Mouse (Mus musculus) limb, embryonic 11.5 days (tissue): Measurements from ENCODE around the gene Hist1h1d. TPM values are rescaled to one million over a fixed set of nuclear protein-coding genes. Genes with fewer than 3 reads are reported as not detected.
A peak's percentile ranks its signal among the peaks of the same experiment; 100 is the strongest.
"Not testable (repeated sequence)": the region's sequence is repeated elsewhere in the genome, so short reads cannot be mapped to it uniquely, and the experiment has no call there.

Source experiments
- ATAC-seq: fragments of 200-750 bp; cut with Nextera tagmentation; 2 replicates; pipeline ENCODE4 v1.8.0; 2017; ENCODE audit warnings: low read depth; ENCODE audit not compliant: insufficient number of reproducible peaks, low FRiP score, low TSS enrichment
- DNase-seq: peaks from one replicate; pipeline ENCODE4 v3.0.0-alpha.2; 2015; ENCODE audit warnings: low spot score
- H3K27ac ChIP-seq: fragments of 300-500 bp; sonication (generic); replicated peaks from 2 replicates; pipeline ENCODE4 v1.5.1; 2014; ENCODE audit warnings: low read depth, mild to moderate bottlenecking, low read length
- H3K27me3 ChIP-seq: fragments of 300-500 bp; sonication (generic); 2 replicates; pipeline ENCODE4 v1.6.1; 2014; ENCODE audit warnings: mild to moderate bottlenecking, low read length, mixed read lengths; ENCODE audit not compliant: control insufficient read depth, insufficient read depth
- H3K36me3 ChIP-seq: fragments of 300-500 bp; sonication (generic); 2 replicates; pipeline ENCODE4 v1.6.1; 2014; ENCODE audit warnings: mild to moderate bottlenecking, low read length, moderate library complexity, mixed read lengths; ENCODE audit not compliant: control insufficient read depth, insufficient read depth
- H3K4me1 ChIP-seq: fragments of 300-500 bp; sonication (generic); 2 replicates; pipeline ENCODE4 v1.6.1; 2014; ENCODE audit warnings: low read length, mixed read lengths; ENCODE audit not compliant: control insufficient read depth, insufficient read depth
- H3K4me2 ChIP-seq: fragments of 300-500 bp; sonication (generic); 2 replicates; pipeline ENCODE4 v1.6.1; 2014; ENCODE audit warnings: low read depth, mild to moderate bottlenecking, moderate library complexity; ENCODE audit not compliant: severe bottlenecking
- H3K4me3 ChIP-seq: fragments of 300-500 bp; sonication (generic); 2 replicates; pipeline ENCODE4 v1.5.1; 2014; ENCODE audit warnings: low read depth, low read length
- H3K9ac ChIP-seq: fragments of 300-500 bp; sonication (generic); 2 replicates; pipeline ENCODE4 v1.6.1; 2014; ENCODE audit warnings: mild to moderate bottlenecking, low read length
- H3K9me3 ChIP-seq: fragments of 300-500 bp; sonication (generic); 2 replicates; pipeline ENCODE4 v1.6.1; 2016; ENCODE audit warnings: low read length; ENCODE audit not compliant: control insufficient read depth
- WGBS: fragments of 180-500 bp; shearing (Covaris S2); extraction: QIAGEN DNeasy Blood & Tissue Kit; methylation state at CpG from one replicate; pipeline ENCODE4 v1.1.7; 2014; 5-methylcytosine and 5-hydroxymethylcytosine counted together
- polyA plus RNA-seq: library from polyadenylated mRNA; unstranded; fragments of >200 nt; fragmentation: Nextera tagmentation; extraction: Ambion mirVana; gene quantifications from 2 replicates; pipeline ENCODE4 v1.2.1, GENCODE M21; 2014

Hist1h1d gene
- polyA plus RNA-seq, 1 experiment from 2014 or later: 0.56 TPM

DNA sequence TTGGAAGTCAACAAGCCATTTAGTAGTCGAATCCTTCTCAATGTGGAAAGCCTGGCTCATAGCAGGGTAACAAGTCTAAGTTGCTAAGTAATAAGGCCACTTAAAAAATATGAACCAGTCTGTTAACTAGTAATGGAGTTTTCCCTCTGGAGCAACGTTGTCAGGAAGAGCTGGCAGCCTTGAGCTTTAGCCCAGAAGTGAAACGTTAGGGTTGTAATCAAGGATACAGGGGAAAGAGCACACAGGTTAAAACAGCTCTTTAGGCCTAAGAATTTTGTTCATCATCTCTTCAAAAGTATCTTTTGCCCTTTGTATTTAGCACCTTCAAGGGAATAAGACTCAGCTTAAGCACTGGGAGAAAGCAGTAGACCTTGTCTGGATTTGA, 2.3 kb upstream of the Hist1h1d start:
- peak overlapping the region; percentile 97 for H3K27ac ChIP-seq
- DNase-seq: peak; percentile 51

DNA sequence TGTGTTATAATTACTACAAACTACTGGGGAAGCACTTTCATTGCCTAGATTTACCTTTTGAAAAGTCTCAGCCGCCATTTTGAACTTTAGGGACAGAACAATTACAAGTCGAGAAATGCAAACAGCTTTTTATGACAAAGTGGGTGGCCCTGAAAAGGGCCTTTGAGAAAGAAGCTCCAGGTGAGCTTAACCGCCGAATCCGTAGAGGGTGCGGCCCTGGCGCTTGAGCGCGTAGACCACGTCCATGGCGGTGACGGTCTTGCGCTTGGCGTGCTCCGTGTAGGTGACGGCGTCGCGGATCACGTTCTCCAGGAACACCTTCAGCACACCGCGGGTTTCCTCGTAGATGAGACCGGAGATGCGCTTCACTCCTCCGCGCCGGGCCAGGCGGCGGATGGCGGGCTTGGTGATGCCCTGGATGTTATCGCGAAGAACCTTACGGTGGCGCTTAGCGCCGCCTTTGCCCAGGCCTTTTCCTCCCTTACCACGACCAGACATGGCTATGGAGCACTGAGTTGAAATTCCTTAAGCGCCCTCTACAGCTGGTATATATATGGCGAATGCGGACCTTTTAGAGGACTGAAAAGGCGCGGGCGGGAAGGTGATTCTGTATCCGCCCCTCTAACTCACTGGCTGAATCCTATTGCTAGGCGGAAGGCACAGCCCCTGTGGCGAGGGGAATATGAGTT, 1.8 kb upstream of the Hist1h1d start, which contains the start of gene Hist1h4f:
TSS of gene Hist1h4f (minus strand) at position 503 of the 689 bp plus-strand sequence.
- 0% methylated on average over 37 of the region's 47 CpGs for WGBS
- peak; percentile 87 for ATAC-seq
- H3K27ac ChIP-seq: peak within 1 kb of the TSS; percentile 97

More for the DNA sequence above, 2.3 kb upstream of the Hist1h1d start:
- Histone ChIP-seq H3K4me1 (0 out of 2 replicates have a peak, but pooled peaks cover 2% of the 10 kb centered on the region), H3K27me3 (no peaks in the 10 kb centered on the region), H3K9ac (peak overlapping the region; percentile 67), H3K9me3 (no peaks in the 10 kb centered on the region), H3K4me3 (peak overlapping the region; percentile 37), H3K4me2 (peak overlapping the region; percentile 57), H3K36me3 (no peaks in the 10 kb centered on the region)
- no peak for ATAC-seq
- WGBS: 5% methylated on average over 3 of the region's 3 CpGs

GRCm38 (mm10) chr13:23551931-23552914, 839 bp upstream of the Hist1h1d start:
- Histone ChIP-seq H3K27me3 (no peaks in the 10 kb centered on the region), H3K9me3 (no peaks in the 10 kb centered on the region), H3K4me3 (no peak overlapping the region; the same call in 1 of the 2 replicates), H3K9ac (peak overlapping the region; percentile 27), H3K4me1 (0 out of 2 replicates have a peak, but pooled peaks cover 2% of the 10 kb centered on the region), H3K4me2 (peak overlapping the region; percentile 57; the same call in 1 of the 2 replicates), H3K36me3 (no peaks in the 10 kb centered on the region), H3K27ac (peak overlapping the region; percentile 97)
- WGBS: 60% methylated on average over 8 of the region's 8 CpGs
- DNase-seq (peak; percentile 34), ATAC-seq (no peak)

More for the DNA sequence above, 1.8 kb upstream of the Hist1h1d start, which contains the start of gene Hist1h4f:
- H3K9me3 ChIP-seq, H3K4me1 ChIP-seq, H3K27me3 ChIP-seq, H3K36me3 ChIP-seq: not testable (repeated sequence)
- DNase-seq: peak; percentile 97
- Histone ChIP-seq H3K9ac (peak within 1 kb of the TSS; percentile 67), H3K4me2 (peak within 1 kb of the TSS; percentile 57), H3K4me3 (peak within 1 kb of the TSS; percentile 37)

DNA sequence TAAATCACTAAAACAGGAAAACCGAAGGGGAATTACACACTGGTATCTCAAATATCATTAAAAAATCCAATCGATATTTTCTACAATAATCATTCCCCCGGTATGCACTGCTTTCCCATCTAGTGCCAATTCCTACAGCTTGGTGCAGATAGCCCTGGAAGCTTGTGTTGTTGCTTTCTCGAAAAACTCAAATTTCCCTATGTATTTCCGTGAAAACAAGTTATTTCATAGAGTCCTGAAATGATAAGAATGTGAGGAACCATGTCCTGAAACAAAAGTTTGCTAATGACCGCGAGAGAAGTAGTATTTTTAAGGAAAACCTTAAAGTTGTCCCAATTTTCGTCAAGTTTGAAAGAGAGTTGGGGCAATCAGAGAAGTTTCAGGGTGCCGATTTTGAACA, 1.3 kb downstream of the Hist1h1d start:
- H3K9ac ChIP-seq: peak overlapping the region; percentile 93
- WGBS: 25% methylated on average over 9 of the region's 9 CpGs
- H3K4me1 ChIP-seq: 0 out of 2 replicates have a peak, but pooled peaks cover 2% of the 10 kb centered on the region
- peak overlapping the region; percentile 100 for H3K27ac ChIP-seq
- no peaks in the 10 kb centered on the region for H3K36me3 ChIP-seq
- no peak for ATAC-seq
- H3K4me2 ChIP-seq: peak overlapping the region; percentile 86; the same call in 1 of the 2 replicates
- H3K4me3 ChIP-seq: peak overlapping the region; percentile 68
- no peaks in the 10 kb centered on the region for H3K27me3 ChIP-seq
- no peak for DNase-seq
- no peaks in the 10 kb centered on the region for H3K9me3 ChIP-seq

DNA sequence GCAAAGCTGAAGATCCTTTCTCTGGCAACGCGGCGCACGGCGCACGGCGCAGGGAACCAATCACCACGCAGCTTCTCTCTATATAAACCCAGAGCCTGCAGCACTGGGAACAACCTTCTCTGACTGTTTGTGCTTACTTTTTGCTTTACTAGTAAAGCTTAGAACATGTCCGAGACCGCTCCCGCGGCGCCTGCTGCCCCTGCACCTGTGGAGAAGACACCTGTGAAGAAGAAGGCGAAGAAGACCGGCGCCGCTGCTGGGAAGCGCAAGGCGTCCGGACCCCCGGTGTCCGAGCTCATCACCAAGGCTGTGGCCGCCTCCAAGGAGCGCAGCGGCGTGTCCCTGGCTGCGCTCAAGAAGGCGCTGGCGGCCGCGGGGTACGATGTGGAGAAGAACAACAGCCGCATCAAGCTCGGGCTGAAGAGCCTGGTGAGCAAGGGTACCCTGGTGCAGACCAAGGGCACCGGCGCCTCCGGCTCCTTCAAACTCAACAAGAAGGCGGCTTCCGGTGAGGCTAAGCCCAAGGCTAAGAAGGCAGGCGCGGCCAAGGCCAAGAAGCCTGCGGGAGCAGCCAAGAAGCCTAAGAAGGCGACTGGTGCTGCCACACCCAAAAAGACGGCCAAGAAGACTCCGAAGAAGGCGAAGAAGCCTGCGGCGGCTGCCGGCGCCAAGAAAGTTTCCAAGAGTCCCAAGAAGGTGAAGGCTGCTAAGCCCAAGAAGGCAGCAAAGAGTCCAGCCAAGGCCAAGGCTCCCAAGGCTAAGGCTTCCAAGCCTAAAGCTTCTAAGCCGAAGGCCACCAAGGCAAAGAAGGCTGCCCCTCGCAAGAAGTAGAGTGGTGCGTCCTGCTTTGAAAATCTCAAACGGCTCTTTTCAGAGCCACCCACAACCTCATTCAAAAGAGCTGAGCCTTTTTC, 2.1 kb downstream of the Hist1h1d start:
- Histone ChIP-seq H3K36me3 (no peaks in the 10 kb centered on the region), H3K9me3 (no peaks in the 10 kb centered on the region), H3K4me3 (peak overlapping the region; percentile 68), H3K4me1 (0 out of 2 replicates have a peak, but pooled peaks cover 2% of the 10 kb centered on the region), H3K9ac (peak overlapping the region; percentile 93), H3K27ac (peak overlapping the region; percentile 100), H3K4me2 (peak overlapping the region; percentile 86), H3K27me3 (no peaks in the 10 kb centered on the region)
- peak; percentile 91 for DNase-seq
- ATAC-seq: peak; percentile 88
- under 1% methylated on average over 54 of the region's 54 CpGs for WGBS

DNA sequence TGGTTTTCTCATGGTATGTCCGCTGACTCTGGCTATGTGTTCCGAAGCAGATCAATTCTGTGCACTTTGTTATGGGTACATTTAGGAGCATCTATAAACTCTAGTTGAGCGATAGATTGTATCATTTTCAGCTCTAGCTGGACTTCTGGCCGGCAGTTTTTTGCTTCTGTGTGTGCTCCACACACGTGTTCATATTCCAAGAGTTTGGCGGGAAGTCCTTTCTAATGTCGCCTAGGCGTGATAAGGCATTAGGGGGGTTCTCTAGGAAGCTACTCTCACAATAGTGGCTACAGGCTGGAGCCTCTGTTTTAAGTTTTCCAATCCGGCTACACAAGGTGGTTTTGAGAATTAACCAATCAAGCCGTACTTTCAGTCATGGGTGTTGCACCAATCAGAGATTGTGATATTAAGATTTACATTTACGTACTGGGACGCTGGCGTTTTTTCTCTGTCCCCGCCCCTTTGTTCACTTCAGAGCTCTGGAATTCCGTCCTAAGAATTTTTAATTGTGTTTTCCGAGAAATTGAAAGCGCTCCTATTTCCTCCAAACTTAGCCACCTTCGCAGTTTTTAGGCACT, 2.9 kb downstream of the Hist1h1d start:
- Histone ChIP-seq H3K27ac (peak overlapping the region; percentile 100), H3K4me3 (peak overlapping the region; percentile 68), H3K9me3 (no peaks in the 10 kb centered on the region), H3K9ac (peak overlapping the region; percentile 93), H3K4me1 (0 out of 2 replicates have a peak, but pooled peaks cover 2% of the 10 kb centered on the region), H3K27me3 (no peaks in the 10 kb centered on the region), H3K36me3 (no peaks in the 10 kb centered on the region), H3K4me2 (peak overlapping the region; percentile 86)
- peak; percentile 81 for ATAC-seq
- peak; percentile 89 for DNase-seq
- under 1% methylated on average over 18 of the region's 18 CpGs for WGBS

GRCm38 (mm10) chr13:23556906-23557305, 3.8 kb downstream of the Hist1h1d start:
- H3K36me3 ChIP-seq: no peaks in the 10 kb centered on the region
- H3K27me3 ChIP-seq: no peaks in the 10 kb centered on the region
- 72% methylated on average over 3 of the region's 3 CpGs for WGBS
- H3K9me3 ChIP-seq: no peaks in the 10 kb centered on the region
- H3K4me2 ChIP-seq: no peak overlapping the region; the same call in 1 of the 2 replicates
- H3K4me3 ChIP-seq: no peak overlapping the region
- 0 out of 2 replicates have a peak, but pooled peaks cover 2% of the 10 kb centered on the region for H3K4me1 ChIP-seq
- peak overlapping the region; percentile 65 for H3K27ac ChIP-seq
- H3K9ac ChIP-seq: no peak overlapping the region
- DNase-seq: no peak
- ATAC-seq: no peak
